Mouse (Mus musculus) forebrain, embryonic 15.5 days (tissue): ENCODE results near the gene Gm11037. TPM values are rescaled to one million over a fixed set of nuclear protein-coding genes. Genes with fewer than 3 reads are reported as not detected.
A peak's percentile ranks its signal among the peaks of the same experiment; 100 is the strongest.

Source experiments
- ATAC-seq: fragments of 200-750 bp; cut with Nextera tagmentation; replicated peaks from 2 replicates; pipeline ENCODE4 v1.8.0; 2017; ENCODE audit warnings: mild to moderate bottlenecking, moderate TSS enrichment, moderate library complexity
- H3K27ac ChIP-seq: fragments of 300-500 bp; sonication (generic); replicated peaks from 2 replicates; pipeline ENCODE4 v1.5.1; 2015; ENCODE audit warnings: mild to moderate bottlenecking, inconsistent platforms
- H3K27me3 ChIP-seq: fragments of 300-500 bp; sonication (generic); 2 replicates; pipeline ENCODE4 v1.6.1; 2015; ENCODE audit warnings: inconsistent platforms
- H3K36me3 ChIP-seq: fragments of 300-500 bp; sonication (generic); 2 replicates; pipeline ENCODE4 v1.6.1; 2015; ENCODE audit warnings: mild to moderate bottlenecking, inconsistent platforms
- H3K4me1 ChIP-seq: fragments of 300-500 bp; sonication (generic); 2 replicates; pipeline ENCODE4 v1.6.1; 2015; ENCODE audit warnings: inconsistent platforms
- H3K4me2 ChIP-seq: fragments of 300-500 bp; sonication (generic); replicated peaks from 2 replicates; pipeline ENCODE4 v1.6.1; 2015; ENCODE audit warnings: mild to moderate bottlenecking, inconsistent platforms
- H3K4me3 ChIP-seq: fragments of 300-500 bp; sonication (generic); 2 replicates; pipeline ENCODE4 v1.5.1; 2015; ENCODE audit warnings: mild to moderate bottlenecking, inconsistent platforms
- H3K9ac ChIP-seq: fragments of 300-500 bp; sonication (generic); replicated peaks from 2 replicates; pipeline ENCODE4 v1.6.1; 2015; ENCODE audit warnings: mild to moderate bottlenecking, inconsistent platforms
- H3K9me3 ChIP-seq: fragments of 300-500 bp; sonication (generic); 2 replicates; pipeline ENCODE4 v1.6.1; 2016; ENCODE audit warnings: inconsistent platforms
- WGBS: fragments of 180-500 bp; shearing (Covaris S2); methylation state at CpG from one replicate; pipeline ENCODE4 v1.1.7; 2015; ENCODE audit warnings: mixed read lengths; 5-methylcytosine and 5-hydroxymethylcytosine counted together
- polyA plus RNA-seq: library from polyadenylated mRNA; unstranded; fragments of >200 nt; fragmentation: Nextera tagmentation; extraction: Ambion mirVana; gene quantifications from 2 replicates; pipeline ENCODE4 v1.2.1, GENCODE M21; 2015

The Gm11037 gene
- polyA plus RNA-seq, 1 experiment from 2014 or later, result not detected

DNA sequence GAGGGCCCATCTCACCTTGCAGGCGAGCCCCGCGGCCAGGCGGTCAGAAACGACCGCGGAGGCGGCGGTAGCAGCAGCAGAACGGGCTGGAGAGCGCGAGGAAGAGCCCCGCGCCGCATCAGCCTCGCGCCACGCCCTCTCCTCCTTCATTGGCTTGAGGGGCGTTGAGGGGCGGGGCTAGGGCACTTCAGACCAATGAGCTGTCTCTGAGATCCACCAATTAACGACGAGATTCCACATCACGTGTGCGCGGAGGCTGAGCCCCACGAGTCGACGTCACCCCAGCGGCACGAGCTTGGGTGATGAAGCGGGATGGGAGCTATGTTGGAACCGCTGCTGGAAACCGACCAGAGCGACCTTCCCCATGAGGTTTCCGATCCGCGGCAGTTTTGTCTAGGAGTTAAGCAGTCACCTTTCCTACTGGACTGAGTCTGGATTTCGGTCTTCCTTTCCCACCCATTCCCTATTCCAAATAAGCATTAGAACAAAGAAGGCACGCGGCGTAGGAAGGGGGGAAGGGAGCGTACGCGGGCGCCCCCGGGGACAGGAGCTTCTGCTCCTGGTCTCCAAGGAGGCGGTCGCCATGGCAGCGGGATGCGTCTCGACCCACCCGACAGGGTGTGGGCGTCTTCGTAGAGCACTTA lies 26.8 kb downstream of the Gm11037 start, which contains the start of gene 1700037H04Rik:
Gene 1700037H04Rik, minus strand, starts transcription at position 144 of the 644 bp plus-strand sequence.
- Histone ChIP-seq H3K4me3 (peak within 1 kb of the TSS; percentile 70), H3K4me2 (peak within 1 kb of the TSS; percentile 60), H3K27me3 (no peaks in the 10 kb centered on the region), H3K9ac (peak within 1 kb of the TSS; percentile 78), H3K4me1 (peaks cover 30% of the 10 kb centered on the region), H3K27ac (peak within 1 kb of the TSS; percentile 94), H3K9me3 (no peaks in the 10 kb centered on the region), H3K36me3 (no peaks in the 10 kb centered on the region)
- under 1% methylated on average over 54 of the region's 54 CpGs for WGBS
- ATAC-seq, result peak; percentile 98

DNA sequence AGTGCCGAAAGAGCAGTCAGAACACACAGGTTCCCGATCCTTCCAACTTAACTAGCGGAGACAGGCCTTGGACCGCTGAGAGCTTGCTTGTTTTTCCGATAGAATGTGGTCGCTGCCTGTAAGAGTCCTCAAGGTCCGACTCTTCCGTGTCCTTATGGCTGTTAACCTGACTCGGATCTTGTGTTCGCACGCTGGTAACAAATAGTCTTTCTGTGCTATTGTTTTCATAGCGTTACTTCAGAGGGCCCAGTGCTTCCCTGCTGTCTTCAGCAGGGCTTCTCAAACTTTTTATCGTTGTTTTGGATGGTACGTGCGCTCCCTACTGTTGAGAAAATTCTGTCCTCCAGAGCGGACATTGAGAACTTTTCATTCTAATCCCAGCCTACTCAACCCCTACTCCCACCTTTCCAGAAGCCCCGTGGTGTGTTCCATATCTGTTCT lies 27.4 kb downstream of the Gm11037 start:
- Histone ChIP-seq H3K9me3 (no peaks in the 10 kb centered on the region), H3K9ac (peak overlapping the region; percentile 60), H3K36me3 (no peaks in the 10 kb centered on the region), H3K4me1 (peaks cover 30% of the 10 kb centered on the region), H3K4me3 (peak overlapping the region; percentile 70), H3K27me3 (no peaks in the 10 kb centered on the region), H3K4me2 (peak overlapping the region; percentile 60), H3K27ac (peak overlapping the region; percentile 94)
- under 1% methylated on average over 17 of the region's 17 CpGs for WGBS
- no peak for ATAC-seq

DNA sequence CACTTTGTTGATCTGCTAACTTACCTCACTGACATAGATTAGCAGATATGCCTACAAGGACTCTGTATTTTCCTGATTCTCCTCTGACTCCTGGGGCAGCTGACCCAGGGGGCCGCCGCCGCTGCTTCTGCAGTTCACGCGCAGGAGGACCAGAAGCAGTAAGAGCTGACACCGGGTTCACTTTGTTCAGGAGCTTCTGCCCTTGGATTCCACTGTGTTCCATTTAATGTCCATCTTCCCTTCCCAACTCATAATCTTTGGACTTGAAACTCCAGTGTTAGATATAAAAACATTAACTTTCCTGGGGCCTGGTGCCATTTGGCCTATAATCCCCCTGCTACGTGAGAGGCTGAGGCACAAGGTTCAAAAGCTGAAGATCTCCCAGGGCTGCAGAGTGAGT lies 30.6 kb downstream of the Gm11037 start:
- no peak for ATAC-seq
- peaks cover 10% of the 10 kb centered on the region for H3K4me1 ChIP-seq
- no peak overlapping the region for H3K27ac ChIP-seq
- no peak overlapping the region for H3K4me3 ChIP-seq
- no peaks in the 10 kb centered on the region for H3K36me3 ChIP-seq
- no peaks in the 10 kb centered on the region for H3K27me3 ChIP-seq
- H3K4me2 ChIP-seq, result no peak overlapping the region
- no peak overlapping the region for H3K9ac ChIP-seq
- H3K9me3 ChIP-seq, result no peaks in the 10 kb centered on the region
- WGBS, result 73% methylated on average over 7 of the region's 7 CpGs

DNA sequence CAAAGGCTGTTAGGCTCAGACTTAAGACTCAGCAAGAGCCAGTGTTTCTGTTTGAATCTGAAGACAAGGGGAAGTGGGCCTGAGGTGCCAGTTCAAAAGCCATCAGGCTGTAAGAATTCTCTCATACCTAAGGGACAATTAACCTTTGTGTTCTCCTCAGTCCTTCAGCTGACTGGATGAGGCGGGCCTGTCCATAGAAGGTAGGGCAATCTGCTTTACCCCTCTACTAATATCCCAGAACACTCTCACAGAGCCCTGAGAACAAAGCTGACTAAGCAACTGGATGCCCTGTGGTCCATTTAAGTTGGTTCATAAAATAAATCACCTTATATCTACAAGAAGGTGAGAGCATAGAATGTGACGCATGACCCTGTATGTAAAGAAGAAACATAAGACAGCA lies 32.9 kb downstream of the Gm11037 start:
- H3K27me3 ChIP-seq, result no peaks in the 10 kb centered on the region
- no peaks in the 10 kb centered on the region for H3K9me3 ChIP-seq
- no peaks in the 10 kb centered on the region for H3K36me3 ChIP-seq
- H3K4me3 ChIP-seq, result no peak overlapping the region
- H3K9ac ChIP-seq, result no peak overlapping the region
- H3K4me2 ChIP-seq, result no peak overlapping the region
- H3K4me1 ChIP-seq, result peaks cover 4% of the 10 kb centered on the region; the same call in 1 of the 2 replicates
- H3K27ac ChIP-seq, result no peak overlapping the region
- no peak for ATAC-seq
- 89% methylated on average over 2 of the region's 2 CpGs for WGBS

DNA sequence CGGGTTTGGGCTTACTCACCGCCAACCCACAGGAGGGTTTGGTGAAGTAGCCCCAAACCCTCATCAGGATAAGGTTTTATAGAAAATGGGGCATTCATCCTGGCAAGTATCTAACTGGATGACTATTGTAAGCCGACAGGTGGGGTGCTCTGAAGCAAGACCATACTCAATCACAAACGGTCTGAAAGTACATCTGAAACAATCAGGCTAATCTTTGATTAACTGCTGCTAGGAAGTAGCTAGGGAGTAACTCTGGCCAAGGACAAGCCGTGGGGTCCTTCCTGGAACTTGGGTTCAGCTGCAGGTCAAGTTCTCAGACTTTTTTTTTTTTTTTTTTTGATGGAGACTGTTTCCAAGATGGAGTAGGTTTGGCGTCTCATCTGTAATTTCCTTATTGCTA lies 34.7 kb downstream of the Gm11037 start:
- Histone ChIP-seq H3K4me3 (no peak overlapping the region), H3K36me3 (no peaks in the 10 kb centered on the region), H3K9ac (no peak overlapping the region), H3K27ac (no peak overlapping the region), H3K27me3 (peaks cover 4% of the 10 kb centered on the region), H3K9me3 (no peaks in the 10 kb centered on the region), H3K4me1 (0 out of 2 replicates have a peak, but pooled peaks cover 4% of the 10 kb centered on the region), H3K4me2 (no peak overlapping the region)
- no peak for ATAC-seq
- 86% methylated on average over 6 of the region's 6 CpGs for WGBS

DNA sequence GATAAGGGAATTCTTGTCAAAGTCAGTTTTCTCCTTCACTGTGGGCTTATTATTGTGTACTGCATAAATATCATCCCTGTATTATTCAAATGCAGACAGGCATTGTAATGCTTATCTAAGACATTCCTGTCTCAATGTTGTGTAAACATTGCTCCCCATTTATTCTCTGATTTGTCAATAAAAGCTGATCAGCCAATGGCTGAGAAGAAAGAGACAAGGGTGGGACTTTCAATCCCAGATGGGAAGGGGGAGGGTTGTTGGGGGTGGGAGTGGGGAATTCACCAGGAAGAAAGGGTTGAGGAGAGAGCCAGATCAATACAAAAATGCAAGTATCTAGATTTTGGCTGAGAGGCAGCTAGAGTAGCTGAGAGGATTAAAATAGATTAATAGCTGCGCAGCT lies 35.6 kb downstream of the Gm11037 start:
- Histone ChIP-seq H3K4me3 (no peak overlapping the region), H3K9ac (no peak overlapping the region), H3K36me3 (no peaks in the 10 kb centered on the region), H3K27me3 (peaks cover 4% of the 10 kb centered on the region), H3K4me1 (peaks cover 10% of the 10 kb centered on the region), H3K4me2 (no peak overlapping the region), H3K27ac (no peak overlapping the region), H3K9me3 (no peaks in the 10 kb centered on the region)
- 0 out of 2 replicates have a peak, but pooled peaks have one; percentile 11 for ATAC-seq
- WGBS, result 53% methylated on average over 1 of the region's 1 CpGs

DNA sequence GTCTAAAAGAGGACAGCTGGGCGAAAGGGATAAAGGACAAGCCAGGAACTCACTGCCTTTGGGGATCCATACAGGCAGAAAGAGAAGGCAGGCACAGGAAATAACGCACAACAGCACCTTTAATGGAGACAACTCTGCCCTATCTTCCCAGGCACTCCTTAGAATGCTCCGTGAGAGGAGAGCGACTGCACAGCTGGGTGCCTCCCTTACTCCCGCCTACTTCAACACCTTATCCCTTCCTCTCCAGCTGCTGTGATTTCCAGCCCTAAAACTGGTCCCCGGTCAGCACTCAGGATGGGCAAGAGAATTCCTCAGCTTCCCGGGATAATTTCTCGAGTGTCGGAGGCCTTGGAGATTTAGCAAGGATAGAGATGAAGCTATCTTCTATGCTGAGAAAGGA lies 37.6 kb downstream of the Gm11037 start:
- Histone ChIP-seq H3K4me2 (no peak overlapping the region), H3K9ac (no peak overlapping the region), H3K9me3 (no peaks in the 10 kb centered on the region), H3K27me3 (peaks cover 4% of the 10 kb centered on the region), H3K36me3 (no peaks in the 10 kb centered on the region), H3K4me3 (no peak overlapping the region), H3K4me1 (peaks cover 26% of the 10 kb centered on the region), H3K27ac (no peak overlapping the region)
- WGBS, result 23% methylated on average over 9 of the region's 9 CpGs
- no peak for ATAC-seq

DNA sequence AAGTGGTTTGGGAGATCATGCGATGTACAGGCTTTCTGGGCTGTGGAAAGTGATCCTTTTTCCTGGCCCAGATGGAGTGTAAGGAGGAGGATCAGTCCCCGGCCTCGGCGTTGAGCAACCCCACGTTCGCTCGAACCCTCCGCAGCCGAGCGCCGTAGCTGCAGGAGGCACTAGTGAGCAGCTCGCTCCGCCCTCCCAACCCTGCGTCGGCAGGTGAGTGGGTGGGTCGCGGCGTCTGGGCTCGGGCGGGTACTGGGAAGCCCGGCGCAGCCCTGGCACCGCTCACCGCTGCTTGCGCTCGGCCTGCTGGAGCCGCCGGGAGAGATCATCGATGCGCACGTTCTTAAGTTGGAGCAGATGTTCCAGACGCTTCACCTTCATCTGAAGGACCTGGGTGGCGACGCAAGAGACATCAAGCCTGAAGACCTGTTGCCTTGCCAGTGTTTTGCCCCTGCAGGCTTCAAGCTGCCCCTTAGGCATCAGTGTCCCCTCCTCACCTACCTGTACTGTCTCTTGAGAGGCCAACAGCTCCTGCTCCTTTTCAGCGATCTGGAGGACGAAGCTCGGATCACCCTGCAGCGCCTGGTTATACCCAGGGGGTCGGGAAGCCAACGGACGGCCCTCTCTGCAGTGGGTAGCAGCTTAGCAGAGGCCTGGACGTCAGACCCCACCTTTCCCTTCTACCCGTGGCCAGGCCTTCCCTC lies 38.3 kb downstream of the Gm11037 start:
- H3K9ac ChIP-seq, result no peak overlapping the region
- no peak overlapping the region for H3K27ac ChIP-seq
- H3K27me3 ChIP-seq, result peaks cover 4% of the 10 kb centered on the region
- H3K9me3 ChIP-seq, result no peaks in the 10 kb centered on the region
- no peak for ATAC-seq
- no peaks in the 10 kb centered on the region for H3K36me3 ChIP-seq
- WGBS, result 10% methylated on average over 43 of the region's 43 CpGs
- peaks cover 32% of the 10 kb centered on the region for H3K4me1 ChIP-seq
- H3K4me2 ChIP-seq, result no peak overlapping the region
- H3K4me3 ChIP-seq, result no peak overlapping the region

DNA sequence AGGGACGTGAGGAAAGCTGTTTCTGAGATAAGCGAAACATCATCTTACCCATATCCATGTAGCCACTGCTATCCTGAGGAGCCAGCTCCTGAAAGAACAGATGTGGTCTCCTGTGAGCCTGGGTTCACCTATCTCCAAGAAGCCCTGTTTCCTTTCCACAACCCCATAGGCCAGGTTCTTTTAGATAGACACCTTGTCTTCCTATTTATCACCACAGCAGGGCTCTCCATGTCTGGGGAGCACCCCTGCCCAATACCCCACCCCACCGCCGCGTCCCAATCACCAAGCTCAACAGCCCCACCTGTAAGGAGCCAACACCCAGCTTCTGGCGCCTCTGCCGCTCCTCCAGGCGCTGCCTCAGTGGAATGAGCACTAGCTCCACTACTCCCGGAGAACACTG lies 39.0 kb downstream of the Gm11037 start:
- Histone ChIP-seq H3K27me3 (peaks cover 4% of the 10 kb centered on the region), H3K9ac (no peak overlapping the region), H3K4me2 (no peak overlapping the region), H3K36me3 (no peaks in the 10 kb centered on the region), H3K4me1 (peaks cover 40% of the 10 kb centered on the region), H3K27ac (no peak overlapping the region), H3K9me3 (no peaks in the 10 kb centered on the region), H3K4me3 (no peak overlapping the region)
- no peak for ATAC-seq
- 46% methylated on average over 9 of the region's 9 CpGs for WGBS

DNA sequence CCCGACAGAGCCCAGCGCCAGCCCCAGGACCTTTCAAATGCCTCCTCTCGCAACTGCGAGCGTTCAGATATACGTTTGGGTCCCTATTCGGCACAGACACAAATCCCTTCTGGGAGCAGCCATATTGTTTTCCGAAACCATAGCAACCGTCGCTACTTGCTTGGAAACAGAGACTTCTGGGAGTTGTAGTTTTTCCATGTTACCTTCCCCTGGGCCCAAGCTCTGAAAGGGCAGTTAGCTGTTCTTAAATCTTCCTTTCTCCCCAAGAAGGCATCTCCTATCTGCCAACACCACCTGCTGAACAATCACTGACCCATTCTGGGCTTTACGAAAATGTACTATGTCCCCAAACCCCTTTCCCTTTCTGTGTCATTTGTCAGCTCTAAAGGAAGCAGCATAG lies 41.4 kb downstream of the Gm11037 start:
- Histone ChIP-seq H3K4me2 (peak overlapping the region; percentile 70), H3K4me1 (peaks cover 54% of the 10 kb centered on the region), H3K4me3 (peak overlapping the region; percentile 42), H3K9me3 (no peaks in the 10 kb centered on the region), H3K27ac (no peak overlapping the region), H3K36me3 (no peaks in the 10 kb centered on the region), H3K9ac (no peak overlapping the region; the same call in 1 of the 2 replicates), H3K27me3 (peaks cover 4% of the 10 kb centered on the region)
- peak; percentile 65 for ATAC-seq
- WGBS, result 6% methylated on average over 11 of the region's 11 CpGs

DNA sequence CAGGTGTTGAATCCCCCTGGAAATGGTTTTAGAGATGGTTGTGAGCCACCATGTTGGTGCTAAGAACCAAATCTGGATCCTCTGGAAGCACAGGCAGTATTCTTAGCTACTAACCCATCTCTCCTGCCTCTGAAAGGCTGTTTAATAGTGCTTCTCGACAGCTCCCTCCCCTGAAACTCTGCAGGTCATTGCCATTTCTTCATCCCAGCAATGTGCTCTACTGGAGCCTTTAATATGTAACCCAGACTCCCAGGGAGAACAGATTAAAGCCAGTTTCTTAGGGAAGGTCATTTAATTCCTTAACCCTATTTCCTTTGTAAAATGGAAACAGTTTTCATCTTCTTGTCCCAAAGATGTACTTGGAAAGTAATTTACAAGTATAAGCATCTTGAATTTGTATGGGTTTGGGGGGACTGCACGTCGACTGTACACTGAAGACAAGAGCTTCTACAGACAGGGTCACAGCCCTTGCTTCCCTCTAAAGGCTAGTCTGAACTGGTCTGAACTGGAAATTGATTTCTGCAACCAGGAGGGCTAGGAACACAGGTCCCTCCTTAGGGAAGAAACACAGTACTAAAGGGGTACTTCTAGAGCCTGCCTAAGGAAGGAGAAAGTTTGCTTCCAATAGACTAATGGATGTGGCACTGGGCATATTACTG lies 42.1 kb downstream of the Gm11037 start:
- ATAC-seq, result no peak
- Histone ChIP-seq H3K9ac (no peak overlapping the region), H3K9me3 (no peaks in the 10 kb centered on the region), H3K27me3 (peaks cover 4% of the 10 kb centered on the region), H3K4me3 (no peak overlapping the region), H3K4me1 (peaks cover 53% of the 10 kb centered on the region), H3K36me3 (no peaks in the 10 kb centered on the region), H3K4me2 (no peak overlapping the region), H3K27ac (no peak overlapping the region)
- WGBS, result 72% methylated on average over 3 of the region's 3 CpGs

DNA sequence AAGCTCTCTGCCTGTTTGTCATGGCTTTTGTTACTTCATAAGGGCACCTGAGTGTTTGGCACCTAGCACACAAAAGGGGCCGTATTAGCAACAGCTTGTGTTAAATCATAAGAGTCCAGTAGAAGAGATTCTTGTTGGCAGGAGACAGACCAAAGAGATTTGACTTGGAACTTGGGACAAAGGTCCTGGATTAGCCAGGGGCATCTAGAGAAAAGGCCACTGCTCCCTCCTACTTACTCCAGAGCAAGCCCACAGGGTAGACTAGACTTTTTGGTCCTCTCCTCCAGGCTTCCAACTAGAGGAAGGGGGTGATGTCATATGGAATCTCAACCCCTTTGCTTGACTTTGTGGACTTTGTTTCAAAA lies 42.6 kb downstream of the Gm11037 start:
- no peak overlapping the region for H3K9ac ChIP-seq
- 84% methylated on average over 1 of the region's 1 CpGs for WGBS
- H3K9me3 ChIP-seq, result no peaks in the 10 kb centered on the region
- H3K4me3 ChIP-seq, result no peak overlapping the region
- H3K27ac ChIP-seq, result no peak overlapping the region
- peaks cover 53% of the 10 kb centered on the region for H3K4me1 ChIP-seq
- H3K4me2 ChIP-seq, result no peak overlapping the region
- peaks cover 4% of the 10 kb centered on the region for H3K27me3 ChIP-seq
- no peaks in the 10 kb centered on the region for H3K36me3 ChIP-seq
- no peak for ATAC-seq
